Mouse (Mus musculus) stomach, postnatal 0 days (tissue): ENCODE results near the gene Adk. TPM values are rescaled to one million over a fixed set of nuclear protein-coding genes. Genes with fewer than 3 reads are reported as not detected.

Source experiments
- ATAC-seq: fragments of 200-750 bp; cut with Nextera tagmentation; 2 replicates; pipeline ENCODE4 v1.8.0; 2017; ENCODE audit not compliant: low FRiP score, low TSS enrichment
- DNase-seq: peaks from one replicate; pipeline ENCODE4 v3.0.0-alpha.2; 2016; ENCODE audit warnings: low spot score
- H3K27ac ChIP-seq: fragments of 300-500 bp; sonication (generic); replicated peaks from 2 replicates; pipeline ENCODE4 v1.5.1; 2014; ENCODE audit warnings: mild to moderate bottlenecking, control low read depth
- H3K27me3 ChIP-seq: fragments of 300-500 bp; sonication (generic); 2 replicates; pipeline ENCODE4 v1.6.1; 2014; ENCODE audit warnings: low read length; ENCODE audit not compliant: control insufficient read depth, insufficient read depth
- H3K36me3 ChIP-seq: fragments of 300-500 bp; sonication (generic); 2 replicates; pipeline ENCODE4 v1.6.1; 2014; ENCODE audit warnings: low read length, mixed read lengths; ENCODE audit not compliant: control insufficient read depth, insufficient read depth
- H3K4me1 ChIP-seq: fragments of 300-500 bp; sonication (generic); replicated peaks from 2 replicates; pipeline ENCODE4 v1.6.1; 2014; ENCODE audit warnings: antibody characterized with exemption; ENCODE audit not compliant: control insufficient read depth, insufficient read depth
- H3K4me2 ChIP-seq: fragments of 300-500 bp; sonication (generic); replicated peaks from 2 replicates; pipeline ENCODE4 v1.6.1; 2014; ENCODE audit warnings: low read depth, mild to moderate bottlenecking, control low read depth, moderate library complexity
- H3K4me3 ChIP-seq: fragments of 300-500 bp; sonication (generic); 2 replicates; pipeline ENCODE4 v1.5.1; 2014; ENCODE audit warnings: low read depth, low read length, control low read depth
- H3K9ac ChIP-seq: fragments of 300-500 bp; sonication (generic); 2 replicates; pipeline ENCODE4 v1.6.1; 2014; ENCODE audit warnings: mild to moderate bottlenecking, low read length, control low read depth, mixed read lengths
- H3K9me3 ChIP-seq: fragments of 300-500 bp; sonication (generic); 2 replicates; pipeline ENCODE4 v1.6.1; 2016; ENCODE audit warnings: low read length; ENCODE audit not compliant: control insufficient read depth
- CTCF ChIP-seq: IDR thresholded peaks from 2 replicates; pipeline ENCODE4 v1.5.1; 2016; ENCODE audit warnings: antibody characterized with exemption, low read depth, mild to moderate bottlenecking, moderate library complexity
- EP300 ChIP-seq: optimal IDR thresholded peaks from 2 replicates; pipeline ENCODE3; 2016; ENCODE audit warnings: antibody characterized with exemption
- WGBS: fragments of 180-500 bp; shearing (Covaris S2); extraction: QIAGEN DNeasy Blood & Tissue Kit; methylation state at CpG from one replicate; pipeline ENCODE4 v1.1.7; 2014; 5-methylcytosine and 5-hydroxymethylcytosine counted together
- polyA plus RNA-seq: library from polyadenylated mRNA; unstranded; fragments of >200 nt; fragmentation: Nextera tagmentation; extraction: Ambion mirVana; gene quantifications from 2 replicates; pipeline ENCODE4 v1.2.1, GENCODE M21; 2015

The Adk gene
- polyA plus RNA-seq, 1 experiment from 2014 or later: 106 TPM

GRCm38 (mm10) chr14:21181053-21181452 is 128.7 kb downstream of the Adk start:
- H3K27ac ChIP-seq: no peak overlapping the region
- H3K36me3 ChIP-seq: no peaks in the 10 kb centered on the region
- H3K4me2 ChIP-seq: no peak overlapping the region
- TF ChIP-seq CTCF (no peak), EP300 (no peak)
- DNase-seq (no peak), ATAC-seq (no peak)
- no peaks in the 10 kb centered on the region for H3K4me1 ChIP-seq
- H3K9me3 ChIP-seq: no peaks in the 10 kb centered on the region
- 50% methylated on average over 3 of the region's 3 CpGs for WGBS
- H3K27me3 ChIP-seq: no peaks in the 10 kb centered on the region
- no peak overlapping the region for H3K4me3 ChIP-seq
- no peak overlapping the region for H3K9ac ChIP-seq

- Histone ChIP-seq H3K27me3 (no peaks in the 10 kb centered on the region), H3K36me3 (no peaks in the 10 kb centered on the region), H3K4me3 (no peak overlapping the region), H3K27ac (no peak overlapping the region), H3K4me1 (no peaks in the 10 kb centered on the region), H3K9ac (no peak overlapping the region), H3K4me2 (no peak overlapping the region), H3K9me3 (no peaks in the 10 kb centered on the region)
- ATAC-seq: no peak
- DNase-seq: no peak
- 56% methylated on average over 6 of the region's 6 CpGs for WGBS
- TF ChIP-seq EP300 (no peak), CTCF (no peak)
Measured at GRCm38 (mm10) chr14:21191966-21192365, 139.6 kb downstream of the Adk start.

- Histone ChIP-seq H3K27me3 (no peaks in the 10 kb centered on the region), H3K36me3 (no peaks in the 10 kb centered on the region), H3K27ac (no peak overlapping the region), H3K9ac (no peak overlapping the region), H3K9me3 (no peaks in the 10 kb centered on the region), H3K4me2 (no peak overlapping the region), H3K4me3 (no peak overlapping the region), H3K4me1 (no peaks in the 10 kb centered on the region)
- TF ChIP-seq CTCF: no peak
- 83% methylated on average over 3 of the region's 3 CpGs for WGBS
- ATAC-seq: no peak
- no peak for DNase-seq
Measured at GRCm38 (mm10) chr14:21192749-21193148, 140.4 kb downstream of the Adk start.

- H3K36me3 ChIP-seq: no peaks in the 10 kb centered on the region
- H3K27me3 ChIP-seq: no peaks in the 10 kb centered on the region
- H3K9me3 ChIP-seq: no peaks in the 10 kb centered on the region
- DNase-seq: no peak
- H3K4me1 ChIP-seq: no peaks in the 10 kb centered on the region
- H3K27ac ChIP-seq: no peak overlapping the region
- no peak for TF ChIP-seq EP300
- no peak for TF ChIP-seq CTCF
- H3K4me2 ChIP-seq: no peak overlapping the region
- H3K4me3 ChIP-seq: no peak overlapping the region
- 33% methylated on average over 6 of the region's 6 CpGs for WGBS
- no peak overlapping the region for H3K9ac ChIP-seq
- no peak for ATAC-seq
Measured at GRCm38 (mm10) chr14:21194336-21194735, 142.0 kb downstream of the Adk start.

GRCm38 (mm10) chr14:21200850-21201249 is 148.5 kb downstream of the Adk start:
- Histone ChIP-seq H3K9ac (0 out of 2 replicates have a peak overlapping the region, but pooled peaks have one; percentile 23), H3K4me1 (no peaks in the 10 kb centered on the region), H3K27ac (no peak overlapping the region), H3K4me2 (no peak overlapping the region), H3K27me3 (no peaks in the 10 kb centered on the region), H3K4me3 (no peak overlapping the region), H3K9me3 (no peaks in the 10 kb centered on the region), H3K36me3 (no peaks in the 10 kb centered on the region)
- no peak for ATAC-seq
- TF ChIP-seq EP300 (no peak), CTCF (no peak)
- no peak for DNase-seq
- 64% methylated on average over 3 of the region's 3 CpGs for WGBS

GRCm38 (mm10) chr14:21206472-21206871 is 154.1 kb downstream of the Adk start:
- H3K4me1 ChIP-seq: no peaks in the 10 kb centered on the region
- no peak overlapping the region for H3K9ac ChIP-seq
- DNase-seq (no peak), ATAC-seq (no peak)
- TF ChIP-seq CTCF: no peak
- H3K4me3 ChIP-seq: no peak overlapping the region
- 68% methylated on average over 4 of the region's 4 CpGs for WGBS
- H3K36me3 ChIP-seq: no peaks in the 10 kb centered on the region
- no peak overlapping the region for H3K27ac ChIP-seq
- no peak overlapping the region for H3K4me2 ChIP-seq
- no peaks in the 10 kb centered on the region for H3K9me3 ChIP-seq
- H3K27me3 ChIP-seq: no peaks in the 10 kb centered on the region
